In the genomic region with DNA sequence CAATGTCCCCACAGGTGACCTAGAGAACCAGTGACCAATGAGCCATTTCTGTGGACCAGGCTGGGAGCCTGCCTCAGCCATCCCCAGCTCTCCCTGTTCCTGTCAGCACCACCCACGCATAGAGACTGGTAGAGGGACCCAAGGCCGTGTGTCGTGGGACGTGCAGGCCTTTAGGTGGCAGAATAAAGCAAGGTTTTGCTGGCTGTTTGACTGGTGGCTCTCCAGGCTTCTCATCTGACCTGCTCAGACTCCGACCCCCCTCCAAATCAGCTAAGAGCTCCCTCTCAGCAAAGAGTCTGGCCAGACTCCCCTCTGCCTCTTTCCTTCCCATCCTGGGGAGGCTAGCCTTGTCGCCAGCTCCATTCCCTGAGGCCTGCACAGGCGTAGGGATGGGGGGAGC, we compare ENCODE assay signal across 10 mouse cellular contexts. TPM values are rescaled to one million over a fixed set of nuclear protein-coding genes. Genes with fewer than 3 reads are reported as not detected.
DNase-seq lines count a peak whose midpoint lies in the region; ATAC-seq lines count a peak whose summit lies in the region.
"Had no signal": no experiment of that assay in that cellular context is flagged by ENCODE, and none has a peak within 500 bp of the region (broad histone marks: within the 10 kb centered on the region; RNA-seq: fewer than 3 reads in every experiment).

No protein-coding gene starts in this region.

- H3K4me1 ChIP-seq in kidney, embryonic 14.5 days (ENCODE audit: control insufficient read depth, insufficient read depth, low read length) = 0 out of 2 replicates have a peak, but pooled peaks cover 8% of the 10 kb centered on the region

- DNase-seq in frontal cortex, postnatal 25 days (ENCODE audit: low spot score in 2 of 2) = no peak
- peak; percentile 8 for DNase-seq in retina, adult 2 months (ENCODE audit: low read depth, low spot score)
- DNase-seq in retina, embryonic 14.5 days (ENCODE audit: low spot score) = no peak
- peak; percentile 25 to 41 for DNase-seq in left cerebral cortex, postnatal 36 days (ENCODE audit: low spot score in 2 of 2)
- no peak for DNase-seq in natural killer cell, adult 2 months (ENCODE audit: low spot score in 2 of 2)
- no peak for DNase-seq in urinary bladder, postnatal 36 days (ENCODE audit: low spot score in 2 of 2)
- DNase-seq: lung, embryonic 14.5 days had no signal

- peak; percentile 88 for ATAC-seq in frontal cortex, adult (ENCODE audit: low TSS enrichment)
- ATAC-seq in kidney, embryonic 14.5 days (ENCODE audit: low FRiP score, low TSS enrichment) = no peak

- peaks cover 10% of the 10 kb centered on the region; the same call in 1 of the 2 replicates for H3K36me3 ChIP-seq in kidney, embryonic 14.5 days (ENCODE audit: control insufficient read depth, insufficient read depth, low read length)

- WGBS in kidney, embryonic 14.5 days = 51% methylated on average over 7 of the region's 7 CpGs

- H3K4me3 ChIP-seq in kidney, embryonic 14.5 days (ENCODE audit: low read length) = no peak overlapping the region
- H3K4me3 ChIP-seq: embryonic facial prominence, embryonic 12.5 days had no signal

- no peak overlapping the region for H3K4me2 ChIP-seq in kidney, embryonic 14.5 days (replicated peaks; ENCODE audit: low read depth, low read length)
- H3K4me2 ChIP-seq: embryonic facial prominence, embryonic 12.5 days; lung, embryonic 14.5 days had no signal

- no peaks in the 10 kb centered on the region for H3K9me3 ChIP-seq in kidney, embryonic 14.5 days (ENCODE audit: control insufficient read depth, low read length)
- H3K9me3 ChIP-seq: embryonic facial prominence, embryonic 12.5 days had no signal

- H3K27ac ChIP-seq in kidney, embryonic 14.5 days (ENCODE audit: low read depth, low read length) = no peak overlapping the region
- H3K27ac ChIP-seq: embryonic facial prominence, embryonic 12.5 days had no signal

- no peak overlapping the region for H3K9ac ChIP-seq in kidney, embryonic 14.5 days (ENCODE audit: low read depth, low read length)
- H3K9ac ChIP-seq: embryonic facial prominence, embryonic 12.5 days; lung, embryonic 14.5 days had no signal

- H3K27me3 ChIP-seq in kidney, embryonic 14.5 days (ENCODE audit: control insufficient read depth, insufficient read depth, low read length) = no peaks in the 10 kb centered on the region
- H3K27me3 ChIP-seq: embryonic facial prominence, embryonic 12.5 days had no signal

- intact Hi-C loops in left cerebral cortex, postnatal 36 days (cut with DNase I) = no loop called here

RNA-seq across cellular contexts. Expression of gene Rbm19, which starts 58.1 kb away (rescaled TPM):
- 10 to 100 TPM; 16.5 to 17.0 TPM for total RNA-seq in left cerebral cortex, postnatal 36 days (2021)
- 17.9 and 20.9 TPM in 2 replicates for polyA plus RNA-seq in kidney, embryonic 14.5 days (2014; fragmentation: Nextera tagmentation; extraction: Ambion mirVana)

Comparison
In these comparisons a context has a peak if more than half of its experiments do, and no peak if none do; other contexts are left out.
1. DNase-seq: peak in retina, adult 2 months (single experiment) and left cerebral cortex, postnatal 36 days (2 of 2); none in frontal cortex, postnatal 25 days (0 of 2), retina, embryonic 14.5 days (single experiment), natural killer cell, adult 2 months (0 of 2) and urinary bladder, postnatal 36 days (0 of 2).